Mouse (Mus musculus): ENCODE results near the gene Gm10447.
A peak's percentile ranks its signal among the peaks of the same experiment; 100 is the strongest.

The Gm10447 gene

DNA sequence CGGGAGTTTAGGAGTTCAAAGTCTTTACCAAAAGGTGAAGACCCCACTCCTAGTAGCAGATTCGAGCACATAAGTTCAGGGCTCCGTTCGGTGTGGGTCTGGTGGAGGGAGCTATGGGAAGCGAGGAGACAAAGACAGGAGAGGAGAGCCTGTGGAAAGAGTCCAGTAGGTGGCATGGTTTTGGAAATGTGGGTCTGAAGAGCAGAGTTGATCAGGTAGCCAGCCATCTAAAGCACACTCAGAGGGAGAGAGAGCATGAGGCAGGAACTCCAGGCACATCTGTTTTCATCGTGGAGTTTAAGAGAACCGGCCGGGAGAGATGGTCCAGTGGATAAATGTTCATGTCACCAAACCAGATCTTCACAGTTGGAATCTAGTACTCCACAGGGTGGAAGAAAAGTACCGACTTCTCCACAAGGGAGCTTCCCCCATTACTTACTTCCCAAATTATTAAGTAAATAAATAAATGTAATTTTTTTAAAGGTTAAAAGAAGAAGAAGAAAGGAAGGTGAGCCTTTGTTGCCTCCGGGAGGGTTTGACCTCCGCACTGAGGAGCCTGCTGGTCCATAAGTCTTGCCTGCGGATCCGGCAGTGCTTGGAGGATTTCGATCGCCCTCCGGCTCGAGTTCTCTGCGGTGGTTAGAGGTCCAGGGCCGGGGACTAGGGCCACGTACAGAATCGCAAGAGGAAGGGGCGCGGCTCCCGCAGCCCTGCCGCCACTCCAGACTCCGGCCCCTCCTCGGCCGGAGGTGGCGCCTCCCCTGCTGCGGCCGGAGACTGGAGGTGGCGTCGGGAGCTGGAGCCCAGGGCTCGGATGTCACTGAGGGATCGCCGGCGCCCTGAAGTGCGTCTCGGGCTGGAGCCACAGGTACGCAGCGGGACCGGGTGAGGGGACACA is at the start of gene Gm10447, which contains the start of gene Shroom1:
Gene Gm10447 (minus strand): TSS at position 637 of the 898 bp plus-strand sequence.
Gene Shroom1 (plus strand): TSS at position 732 of the 898 bp plus-strand sequence.
- DNase-seq (ENCODE audit: low spot score in 2 of 2), result no peak

DNA sequence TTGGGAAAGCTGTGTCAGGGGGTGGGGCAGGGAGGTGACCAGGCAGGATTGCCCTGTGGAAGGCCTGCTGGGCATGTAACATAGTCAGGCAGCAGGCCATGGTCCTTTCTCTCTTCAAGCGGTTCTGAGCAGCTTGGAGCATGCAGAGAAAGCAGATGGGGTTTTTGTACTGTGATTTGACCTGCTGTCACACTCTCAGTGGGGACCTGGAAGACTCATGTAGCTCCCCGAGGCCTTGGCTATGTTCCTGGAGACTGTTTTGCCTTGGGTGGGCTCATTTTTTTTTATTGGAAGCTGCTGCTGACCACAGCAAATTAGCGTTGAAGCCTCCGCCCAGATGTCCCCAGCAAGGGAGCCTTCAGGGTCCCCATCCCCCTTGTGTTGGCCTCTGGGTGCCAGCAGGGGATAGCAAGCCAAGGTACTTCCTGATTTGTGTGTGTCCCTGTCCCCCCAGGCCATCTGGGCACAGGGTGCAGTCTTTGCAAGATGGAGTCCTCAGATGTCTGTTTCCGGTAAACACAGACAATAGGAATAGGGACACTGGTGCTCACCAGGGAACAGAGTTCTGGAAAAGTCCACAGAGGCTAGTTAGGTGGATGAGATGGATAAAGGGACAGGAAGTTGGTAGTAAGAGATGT is 48.2 kb upstream of the Gm10447 start:
- DNase-seq (ENCODE audit: low spot score in 2 of 2), result no peak

DNA sequence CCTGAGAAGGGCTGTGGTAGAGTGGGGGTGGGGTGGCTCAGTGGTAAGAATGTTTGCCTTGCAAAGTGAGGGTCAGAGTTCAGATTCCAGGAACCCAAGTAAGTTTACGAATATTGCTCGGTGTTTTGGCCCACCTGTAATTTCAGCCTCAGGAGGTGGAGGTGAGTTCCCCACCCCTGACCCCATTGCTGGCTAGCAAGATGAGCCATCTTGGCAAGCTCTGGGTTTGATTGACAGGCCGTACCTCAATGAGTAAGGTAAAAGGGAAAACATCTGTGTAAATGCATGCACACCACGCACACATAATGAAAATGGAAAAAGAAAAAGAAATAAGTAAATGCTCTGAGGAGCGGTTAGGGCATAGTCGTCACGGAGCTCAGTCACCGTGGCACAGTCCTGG is 47.5 kb upstream of the Gm10447 start:
- no peak for DNase-seq (ENCODE audit: low spot score in 2 of 2)

DNA sequence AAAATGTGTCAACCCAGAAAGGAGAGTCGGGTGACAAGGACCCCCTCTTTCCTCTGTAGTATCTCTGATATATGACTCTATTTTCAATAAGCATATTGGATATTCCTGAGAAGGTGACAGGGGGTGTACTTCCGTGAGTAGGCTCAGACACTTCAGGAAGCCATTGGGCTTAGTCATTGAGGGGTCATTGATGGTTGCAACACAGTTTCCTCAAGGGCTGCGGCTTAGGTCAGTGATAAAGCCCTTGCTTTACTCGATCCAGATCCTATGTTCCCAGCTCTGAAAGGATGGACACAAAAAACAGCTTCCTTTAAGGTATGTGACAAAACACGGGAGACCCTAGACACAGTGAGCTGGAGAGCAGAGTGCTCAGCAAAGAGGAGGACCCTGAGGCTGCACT is 46.8 kb upstream of the Gm10447 start:
- DNase-seq (ENCODE audit: low spot score in 2 of 2), result no peak

DNA sequence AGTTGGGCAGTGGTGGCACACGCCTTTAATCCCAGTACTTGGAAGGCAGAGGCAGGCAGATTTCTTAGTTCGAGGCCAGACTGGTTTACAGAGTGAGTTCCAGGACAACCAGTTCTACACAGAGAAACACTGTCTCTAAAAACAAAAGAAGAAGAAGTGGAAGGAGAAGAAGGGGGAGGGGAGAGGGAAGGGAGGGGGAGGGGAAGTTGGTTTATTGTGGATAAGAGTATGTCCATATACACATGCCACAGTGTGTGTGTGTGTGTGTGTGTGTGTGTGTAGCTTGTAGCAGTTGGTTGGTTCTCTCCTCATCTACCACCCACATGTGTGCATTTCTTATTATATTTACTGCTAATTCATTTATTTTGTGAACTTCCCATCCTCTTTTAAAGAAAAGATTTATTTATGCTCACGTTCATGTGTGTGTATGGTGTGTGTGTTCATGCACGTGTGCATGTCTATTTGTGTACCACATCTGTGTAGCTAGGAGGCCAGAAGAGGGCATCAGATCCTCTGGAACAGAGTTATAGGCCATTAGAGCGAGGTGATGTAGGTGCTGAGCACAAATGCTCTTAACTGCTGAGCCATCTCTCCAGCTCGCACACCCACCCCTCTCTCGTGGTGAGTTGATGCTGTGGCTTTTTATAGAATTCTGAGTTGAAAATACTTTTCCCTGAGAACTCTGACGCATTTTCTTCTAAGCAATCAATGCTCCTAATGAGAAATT is 45.3 kb upstream of the Gm10447 start:
- DNase-seq (ENCODE audit: low spot score in 2 of 2), result no peak

DNA sequence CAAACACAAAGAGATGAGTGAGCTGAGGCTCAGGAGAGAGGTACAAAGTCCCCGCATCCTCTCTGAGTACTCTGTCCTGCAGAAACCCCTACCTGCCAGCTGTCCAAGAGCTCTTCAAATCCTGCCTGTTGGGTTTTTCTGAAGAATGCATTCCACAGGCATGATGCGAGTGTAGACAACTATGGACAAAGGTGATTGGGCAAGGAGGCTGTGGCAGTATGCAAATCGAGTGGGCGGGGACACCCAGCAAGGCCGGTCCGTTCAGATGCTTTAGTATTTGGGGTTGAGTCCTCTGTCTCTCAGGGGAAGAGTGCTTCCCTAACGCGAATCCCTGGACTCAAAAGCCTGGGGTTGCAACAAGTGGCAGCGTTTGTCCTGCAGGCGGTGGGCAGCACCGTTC is 43.7 kb upstream of the Gm10447 start:
- no peak for DNase-seq (ENCODE audit: low spot score in 2 of 2)

DNA sequence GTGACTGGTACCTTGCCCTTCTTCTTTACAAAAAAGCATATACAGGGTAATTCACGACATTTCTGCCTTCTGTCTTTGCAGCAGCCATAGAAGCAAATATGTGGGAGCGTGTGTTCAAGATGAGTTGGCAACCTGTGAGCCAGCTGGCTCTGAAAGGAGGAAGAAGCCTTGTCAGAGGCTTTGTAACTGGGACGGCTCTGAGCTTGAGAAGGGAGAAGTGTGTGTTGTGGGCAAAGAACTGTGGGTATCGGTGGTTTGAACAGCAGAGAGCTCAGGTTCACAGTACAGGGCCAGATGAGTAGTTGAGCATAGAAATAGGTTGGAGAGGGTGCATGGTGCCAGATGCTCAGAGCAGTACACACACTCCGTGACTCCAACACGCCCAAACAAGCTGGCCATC is 40.0 kb upstream of the Gm10447 start:
- DNase-seq (ENCODE audit: low spot score in 2 of 2), result no peak

DNA sequence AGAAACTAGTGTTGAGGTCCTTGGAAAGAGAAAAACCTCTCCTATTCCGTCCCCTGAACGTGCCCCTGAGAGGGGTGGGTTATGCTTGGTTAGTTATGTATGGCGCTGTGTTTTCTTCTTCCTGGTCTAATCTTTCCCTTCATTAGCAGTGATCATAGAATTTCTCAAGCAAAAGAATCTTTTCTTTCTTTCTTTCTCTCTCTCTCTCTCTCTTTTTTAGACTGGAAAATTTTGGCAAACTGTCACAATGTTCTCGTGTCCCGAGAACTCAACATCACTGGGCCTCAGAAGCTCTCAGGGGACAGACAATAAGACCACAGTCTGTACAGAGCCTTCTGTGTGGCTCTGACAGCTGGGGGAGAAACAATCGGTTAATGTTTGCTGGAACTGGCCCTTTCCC is 38.5 kb upstream of the Gm10447 start:
- DNase-seq (ENCODE audit: low spot score in 2 of 2), result no peak

DNA sequence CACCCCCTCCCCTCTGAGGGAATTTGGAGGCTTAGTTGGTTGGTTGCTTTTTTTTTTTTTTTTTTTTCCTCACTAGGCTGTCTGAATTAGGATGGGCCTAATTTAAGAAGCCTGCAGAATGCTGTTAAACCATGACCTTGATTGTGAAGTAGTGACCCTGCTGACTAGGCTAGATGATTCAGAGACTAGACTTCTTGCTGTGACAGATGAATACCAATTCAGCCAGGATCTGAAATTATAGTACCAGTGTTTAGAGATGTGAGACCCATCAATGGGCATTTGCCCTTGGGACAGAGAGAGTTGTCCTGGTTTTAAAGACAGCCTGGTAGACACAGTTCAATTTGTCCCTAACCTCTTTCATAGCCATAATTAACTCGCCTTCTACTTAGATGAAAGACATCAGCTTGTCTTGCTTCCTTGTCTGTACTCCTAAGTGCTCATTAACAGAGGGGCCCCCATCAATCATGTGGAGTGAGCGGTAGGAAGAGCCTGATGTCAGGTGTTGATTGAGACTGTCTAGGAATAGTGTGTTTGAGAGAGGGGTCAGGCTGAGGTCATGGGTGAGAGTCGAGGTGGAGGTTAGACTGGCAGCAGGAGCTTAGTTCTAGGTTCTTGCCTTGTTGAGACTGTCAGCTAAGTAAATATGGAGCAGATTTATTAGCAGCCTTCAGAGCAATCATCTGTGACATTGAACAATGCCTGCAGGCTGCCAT is 36.5 kb upstream of the Gm10447 start:
- no peak for DNase-seq (ENCODE audit: low spot score in 2 of 2)

DNA sequence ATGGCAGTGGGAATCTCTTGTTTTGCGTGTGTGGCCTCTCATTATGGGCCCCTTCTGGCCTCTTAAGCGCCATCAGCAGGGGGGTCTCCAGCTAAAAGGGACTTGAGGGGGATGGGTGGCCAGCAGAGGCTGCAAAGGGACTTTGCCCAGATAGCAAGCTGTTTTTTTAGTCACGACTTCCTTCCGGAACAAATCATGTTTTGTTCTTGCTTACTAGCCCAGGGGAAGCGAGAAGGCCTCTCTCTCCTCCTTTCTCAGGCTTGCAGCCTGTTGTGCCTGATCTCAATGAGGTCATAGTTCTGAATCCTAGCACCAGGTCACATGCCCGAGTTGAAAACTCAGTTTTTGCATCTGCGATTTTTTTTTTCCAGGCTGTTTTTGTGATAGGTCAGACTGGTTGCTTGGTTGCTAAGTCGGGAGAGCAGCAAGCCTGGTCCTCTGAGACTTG is 35.1 kb upstream of the Gm10447 start:
- DNase-seq (ENCODE audit: low spot score in 2 of 2), result no peak

DNA sequence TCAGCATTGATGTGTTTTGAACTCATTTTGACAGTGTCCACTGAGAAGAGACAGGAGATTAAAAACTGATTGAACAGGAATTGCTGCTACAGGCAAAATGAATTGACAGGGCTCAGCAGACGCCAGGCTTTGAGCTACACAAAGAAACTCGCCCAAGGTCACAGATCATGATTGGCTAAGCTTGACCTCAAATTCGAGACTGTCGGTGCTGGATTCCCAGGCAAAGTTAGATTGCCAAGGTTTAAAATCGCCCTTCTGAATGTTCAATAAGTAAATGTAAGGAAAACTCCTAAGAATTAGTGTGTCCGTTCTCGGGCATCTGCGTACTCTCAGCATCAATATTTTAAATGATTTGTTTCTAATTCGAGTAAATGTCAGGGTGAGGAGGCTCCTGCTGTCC is 32.5 kb upstream of the Gm10447 start:
- DNase-seq (ENCODE audit: low spot score in 2 of 2), result no peak

DNA sequence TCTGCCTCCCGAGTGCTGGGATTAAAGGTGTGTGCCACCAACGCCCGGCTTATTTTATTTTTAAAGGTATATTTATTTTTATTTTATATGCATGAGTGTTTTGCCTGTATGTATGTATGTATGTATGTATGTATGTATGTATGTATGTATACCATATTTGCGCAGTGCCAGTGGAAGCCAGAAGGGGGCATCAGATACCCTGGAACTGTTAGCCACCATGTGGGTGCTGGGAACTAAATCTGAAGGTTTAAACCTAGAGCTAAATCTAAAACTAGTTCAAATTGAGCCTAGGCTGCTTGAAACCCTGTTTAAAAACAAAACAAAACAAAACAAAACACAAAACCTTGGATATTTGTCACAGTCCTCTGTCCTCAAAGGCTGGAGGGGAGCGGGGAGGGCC is 32.1 kb upstream of the Gm10447 start:
- DNase-seq (ENCODE audit: low spot score in 2 of 2), result no peak

DNA sequence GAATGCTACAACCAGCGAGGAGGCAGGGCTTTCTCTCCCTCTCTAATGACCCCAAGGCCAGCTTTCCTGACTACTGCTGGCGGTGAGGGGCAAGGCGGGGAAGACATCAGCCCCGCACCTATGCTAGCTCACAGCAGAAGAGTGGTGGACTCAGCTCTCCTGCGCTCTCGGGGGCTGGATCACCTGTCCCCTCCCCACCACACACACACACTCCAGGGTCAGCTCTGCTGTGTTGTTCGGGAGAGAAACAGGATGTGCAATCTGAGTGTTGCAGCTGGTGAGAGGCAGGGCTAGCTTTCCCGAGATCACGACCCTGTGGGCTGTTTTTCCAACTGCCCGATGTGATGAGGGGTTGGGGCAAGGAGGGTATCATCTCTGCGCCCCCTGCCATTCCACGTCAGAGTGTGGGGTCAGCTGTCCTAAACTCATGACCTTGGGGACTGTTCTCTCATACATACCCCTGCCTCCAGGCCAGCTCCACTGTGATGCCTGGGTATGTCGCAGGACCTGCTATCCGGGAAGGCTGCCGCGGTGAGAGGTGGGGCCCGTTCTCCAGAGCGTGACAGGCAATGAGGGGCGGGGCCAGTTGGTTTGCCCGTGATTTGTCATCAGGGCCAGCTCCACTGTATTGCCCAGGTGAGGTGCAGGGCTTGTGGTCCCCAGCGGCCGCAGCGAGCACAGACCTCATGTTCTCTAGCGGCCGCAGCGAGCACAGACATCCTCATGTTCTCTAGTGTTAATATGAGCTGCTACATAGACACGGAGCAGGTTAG is 30.1 kb upstream of the Gm10447 start:
- DNase-seq (ENCODE audit: low spot score in 2 of 2), result no peak

DNA sequence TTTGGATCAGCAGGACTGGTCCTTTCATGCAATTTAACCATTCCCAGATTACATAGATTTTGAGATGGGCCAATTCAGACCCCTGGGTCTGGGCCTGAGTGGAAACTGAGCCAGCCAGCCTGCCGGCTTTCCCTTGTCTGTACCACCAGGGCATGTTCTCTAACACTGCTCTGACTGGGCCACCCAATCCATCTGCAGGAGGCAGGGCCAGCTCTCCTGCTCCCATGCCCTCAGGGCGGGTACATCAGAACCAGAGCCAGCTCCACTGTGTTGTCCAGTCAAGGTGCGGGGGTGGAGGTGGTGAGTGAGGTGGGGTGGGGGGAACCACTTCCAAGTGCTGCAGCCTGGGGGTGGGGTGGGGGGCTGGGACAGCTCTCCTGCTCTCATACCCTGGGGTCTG is 29.4 kb upstream of the Gm10447 start:
- DNase-seq (ENCODE audit: low spot score in 2 of 2), result no peak

DNA sequence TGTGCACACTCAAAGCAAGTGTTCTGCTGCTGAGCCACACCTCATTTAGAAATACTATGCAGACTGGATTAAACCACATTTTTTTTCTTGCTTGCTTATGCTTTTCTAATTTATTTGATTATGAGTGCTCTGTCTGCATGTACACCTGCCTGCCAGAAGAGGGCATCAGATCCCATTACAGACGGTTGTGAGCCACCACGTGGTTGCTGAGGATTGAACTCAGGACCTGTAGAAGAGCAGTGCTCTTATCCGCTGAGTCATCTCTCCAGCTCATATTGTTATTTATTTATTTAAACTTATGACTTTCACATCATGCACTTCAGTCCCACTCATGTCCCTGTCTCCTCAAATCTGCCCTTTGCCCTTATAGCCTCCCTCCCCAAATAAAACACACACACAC is 28.8 kb upstream of the Gm10447 start:
- DNase-seq (ENCODE audit: low spot score in 2 of 2), result no peak

DNA sequence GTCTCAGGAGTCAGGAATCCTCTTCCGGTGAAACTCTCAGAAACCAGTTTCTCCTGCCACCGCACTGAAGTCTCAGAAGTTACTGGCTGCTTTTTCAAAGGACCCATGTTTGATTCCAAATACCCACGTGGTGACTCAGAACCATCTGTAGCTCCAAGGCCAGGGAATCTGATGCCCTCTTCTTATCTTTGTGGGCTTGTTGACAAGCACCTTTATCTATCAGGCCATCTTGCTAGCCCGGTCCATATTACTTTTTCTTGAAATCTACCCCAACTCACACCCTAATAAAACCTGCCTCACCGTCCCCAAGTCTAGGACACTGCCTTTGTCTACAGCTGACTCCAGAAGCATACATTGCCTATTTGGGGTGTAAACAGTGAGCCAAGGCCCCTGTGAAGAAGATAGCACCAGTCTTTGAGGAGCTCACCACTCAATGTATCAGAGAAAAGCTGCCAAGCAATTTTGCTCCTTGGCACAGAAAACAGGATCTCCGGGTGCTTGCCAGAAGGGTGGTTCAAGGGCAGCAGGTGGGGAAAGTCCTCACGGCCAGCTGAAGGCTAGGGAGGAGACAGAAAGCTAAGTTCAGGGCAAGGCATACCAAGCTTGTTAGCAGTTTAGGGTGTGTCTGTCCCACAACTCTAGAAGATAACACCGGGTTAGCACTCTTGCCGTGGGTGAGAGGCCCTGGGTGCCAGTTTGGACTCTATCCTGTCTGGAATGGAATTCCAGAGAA is 26.4 kb upstream of the Gm10447 start:
- DNase-seq (ENCODE audit: low spot score in 2 of 2), result no peak

DNA sequence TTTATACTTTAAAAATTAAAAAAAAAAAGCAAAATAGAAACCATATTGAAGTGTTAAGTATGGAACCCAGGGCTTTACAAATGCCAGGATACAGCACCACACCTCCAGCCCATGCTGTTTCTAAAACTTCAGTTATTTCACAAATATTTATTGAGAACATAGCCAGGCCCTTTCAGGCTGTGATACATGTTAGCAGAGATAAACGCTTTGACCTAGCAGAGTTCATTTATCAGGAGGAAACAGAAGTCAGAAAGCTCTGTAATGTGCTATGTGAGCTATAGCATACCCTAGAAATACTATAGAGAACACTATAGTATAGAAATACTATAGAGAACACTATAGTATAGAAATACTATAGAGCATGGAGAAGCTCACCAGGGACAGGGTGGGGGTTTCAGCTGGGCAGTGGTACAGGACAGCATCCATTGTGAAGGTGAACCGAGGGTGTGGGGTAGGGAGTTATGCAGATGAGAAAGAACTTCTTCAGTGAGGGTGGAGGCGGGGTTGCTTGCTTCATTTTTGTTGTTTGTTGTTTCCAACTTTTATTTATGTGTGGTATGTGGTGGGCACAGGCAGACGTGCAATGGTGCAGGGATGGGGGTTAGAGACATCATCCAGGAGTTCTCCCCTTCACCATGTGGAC is 24.3 kb upstream of the Gm10447 start:
- no peak for DNase-seq (ENCODE audit: low spot score in 2 of 2)

DNA sequence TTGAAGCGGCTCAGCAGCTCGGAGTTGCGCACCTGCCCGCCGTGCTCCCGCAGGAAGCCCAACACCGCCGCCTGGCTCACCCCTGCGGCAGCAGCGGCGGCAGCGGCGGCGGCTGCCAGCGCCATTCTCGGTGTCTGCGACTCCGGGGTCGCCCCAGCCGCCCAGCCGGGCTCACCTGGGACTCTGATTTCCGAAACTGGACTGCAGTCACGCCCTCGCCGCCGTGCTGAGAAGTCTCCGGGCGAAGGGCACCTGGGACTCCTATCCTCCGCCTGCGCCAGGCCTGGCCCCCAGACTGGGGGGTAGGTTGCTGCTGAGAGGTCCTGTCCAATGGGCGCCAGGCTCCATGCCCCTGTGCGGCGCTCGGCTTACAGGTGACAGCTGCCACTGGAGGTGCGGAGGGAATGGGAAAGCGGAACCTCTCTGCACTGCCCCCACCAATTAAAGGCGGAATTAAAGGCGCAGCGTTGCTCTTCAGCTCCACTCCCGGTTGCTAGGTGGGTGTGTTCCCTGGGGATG is 22.9 kb upstream of the Gm10447 start, which contains the start of the genes Gm9945 and Sowaha:
Gene Gm9945 (plus strand): TSS at position 384 of the 519 bp plus-strand sequence.
Gene Sowaha (minus strand): TSS at position 492 of the 519 bp plus-strand sequence.
- peak in 1 of 2 experiments; percentile 60 for DNase-seq (ENCODE audit: low spot score in 2 of 2)

DNA sequence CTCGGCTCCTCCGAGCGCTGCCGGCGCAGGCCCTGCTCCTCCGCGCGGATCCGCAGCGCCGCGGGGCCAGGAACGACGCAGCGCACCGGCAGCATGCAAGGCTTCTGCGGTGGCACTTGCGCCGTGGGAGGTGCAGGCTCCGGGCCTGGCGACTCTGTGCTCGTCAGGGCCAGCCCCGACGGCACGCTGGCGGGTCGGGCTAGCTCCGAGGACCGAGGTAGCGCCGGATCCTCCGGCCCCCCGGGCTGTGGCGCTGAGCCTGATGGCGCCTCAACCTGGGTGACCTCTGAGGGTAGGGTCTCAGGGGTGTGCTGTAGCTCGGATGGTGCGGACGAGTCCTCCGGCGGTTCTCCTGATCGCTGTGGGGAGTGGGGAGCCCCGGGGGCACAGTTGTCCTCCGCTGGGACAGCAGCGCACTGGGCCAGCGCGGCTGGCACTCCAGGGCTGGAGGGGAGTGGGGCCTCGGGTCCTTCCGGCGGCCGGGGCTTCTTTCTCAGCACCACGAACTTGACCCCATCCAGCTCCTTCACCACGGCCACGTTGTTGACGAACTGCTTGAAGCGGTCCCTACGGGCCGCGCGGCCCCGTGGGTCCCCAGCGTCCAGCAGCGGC is 22.4 kb upstream of the Gm10447 start:
- no peak for DNase-seq (ENCODE audit: low spot score in 2 of 2)

Measured in frontal cortex, postnatal 25 days (tissue).